Mouse (Mus musculus) ovary, postnatal 36 days (tissue): Measurements from ENCODE around the gene Cyp2j8.
"Not testable (repeated sequence)": the region's sequence is repeated elsewhere in the genome, so short reads cannot be mapped to it uniquely, and the experiment has no call there.

ENCODE experiments used
- DNase-seq: peaks from one replicate; pipeline ENCODE4 v3.0.0; 2022; ENCODE audit warnings: low spot score, mixed read lengths

The Cyp2j8 gene

GRCm38 (mm10) chr4:96507286-96507685 is at the start of gene Cyp2j8:
Cyp2j8 (minus strand) TSS chr4:96507386.
- DNase-seq = no peak

DNA sequence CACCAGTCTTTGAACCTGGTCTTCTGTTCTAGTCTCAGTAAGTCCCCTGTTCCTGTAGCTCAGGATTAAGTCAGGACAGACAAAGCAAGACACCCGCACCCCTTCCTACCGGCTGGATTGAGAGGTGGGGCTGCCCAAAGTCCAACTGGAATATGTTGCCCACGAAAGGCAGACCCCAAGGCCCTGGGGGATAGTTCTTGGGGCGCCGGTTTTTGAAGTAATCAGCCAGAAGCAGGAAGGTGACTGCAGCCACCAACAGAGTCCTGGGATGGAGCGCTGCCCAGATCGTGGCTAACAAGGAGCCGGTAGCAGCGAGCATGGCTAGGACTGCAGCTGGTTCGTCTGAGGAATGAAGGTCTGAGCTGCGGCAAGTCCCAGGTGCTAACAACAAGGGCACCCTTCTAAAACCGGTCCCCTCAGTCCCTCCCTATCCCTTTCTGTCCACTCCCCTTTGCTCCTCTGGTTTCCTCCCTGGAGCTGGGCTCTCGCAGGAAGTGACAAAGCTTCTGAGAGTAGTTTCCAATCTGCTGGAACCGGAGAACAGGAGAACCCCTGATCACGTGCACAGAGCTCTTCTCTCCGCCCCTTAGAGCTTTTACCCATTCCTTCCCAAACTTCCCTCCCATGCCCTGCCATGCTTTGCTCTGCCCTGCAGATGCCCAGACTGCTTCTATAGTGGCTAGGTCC is 46.1 kb upstream of the Cyp2j8 start, which contains the start of gene Cyp2j6:
TSS of gene Cyp2j6 (minus strand) at position 529 of the 687 bp plus-strand sequence.
- DNase-seq = peak; percentile 36

- DNase-seq = no peak
These were observed 44.4 kb upstream of the Cyp2j8 start for GRCm38 (mm10) chr4:96551619-96552018.

- DNase-seq = no peak
These were observed 38.8 kb upstream of the Cyp2j8 start for GRCm38 (mm10) chr4:96545976-96546375.

GRCm38 (mm10) chr4:96525772-96526171 is 18.6 kb upstream of the Cyp2j8 start:
- no peak for DNase-seq

DNA sequence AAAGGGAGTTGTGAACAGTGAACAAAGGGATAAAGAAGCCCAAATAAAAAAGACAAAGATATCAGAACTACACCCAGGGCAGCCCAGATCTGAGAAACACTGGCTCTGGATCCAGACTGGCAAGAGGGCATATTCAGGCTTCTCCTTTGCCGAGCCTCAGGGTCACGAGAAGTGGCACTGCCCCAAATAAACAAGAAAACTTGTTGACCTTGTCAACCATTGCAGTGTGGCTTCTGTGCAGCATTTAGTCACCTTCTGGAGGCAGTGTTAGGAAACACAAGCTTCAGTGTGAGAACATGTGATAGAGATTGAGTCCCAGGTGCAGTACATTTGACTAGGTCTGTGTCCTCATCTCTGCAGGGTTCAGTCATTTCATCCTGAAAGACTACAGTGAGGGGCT is 15.1 kb upstream of the Cyp2j8 start:
- no peak for DNase-seq

GRCm38 (mm10) chr4:96510083-96510482 is 2.9 kb upstream of the Cyp2j8 start:
- DNase-seq = no peak

GRCm38 (mm10) chr4:96463311-96464060 is 43.7 kb downstream of the Cyp2j8 start:
- DNase-seq = not testable (repeated sequence)
